Mouse (Mus musculus) myocyte (in vitro differentiated cells): ENCODE measurements around the gene Cpt1c.
A peak's percentile ranks its signal among the peaks of the same experiment; 100 is the strongest.

Experiments used
- MAX ChIP-seq: IDR thresholded peaks from one replicate; pipeline ENCODE4 v1.6.1; 2011; ENCODE audit warnings: low read depth, mild to moderate bottlenecking, control low read depth
- MYOD1 ChIP-seq, 3 experiments: IDR thresholded peaks; one replicate each; pipeline ENCODE4 v1.6.1; 2011; ENCODE audit warnings: control low read depth in 2 of 3, low read depth in 2 of 3, mild to moderate bottlenecking in 2 of 3, moderate library complexity in 1 of 3; ENCODE audit not compliant: insufficient read length in 2 of 3, control insufficient read depth in 1 of 3
- POLR2A ChIP-seq: IDR thresholded peaks from one replicate; pipeline ENCODE4 v1.6.1; 2011; ENCODE audit warnings: low read depth, mild to moderate bottlenecking, control low read depth, moderate library complexity; ENCODE audit not compliant: insufficient read length
- SRF ChIP-seq: IDR thresholded peaks from one replicate; pipeline ENCODE4 v1.6.1; 2011; ENCODE audit warnings: low read depth; ENCODE audit not compliant: control insufficient read depth, insufficient read length
- TCF3 ChIP-seq: IDR thresholded peaks from one replicate; pipeline ENCODE4 v1.6.1; 2011; ENCODE audit warnings: low read depth, control low read depth; ENCODE audit not compliant: insufficient read length

DNA sequence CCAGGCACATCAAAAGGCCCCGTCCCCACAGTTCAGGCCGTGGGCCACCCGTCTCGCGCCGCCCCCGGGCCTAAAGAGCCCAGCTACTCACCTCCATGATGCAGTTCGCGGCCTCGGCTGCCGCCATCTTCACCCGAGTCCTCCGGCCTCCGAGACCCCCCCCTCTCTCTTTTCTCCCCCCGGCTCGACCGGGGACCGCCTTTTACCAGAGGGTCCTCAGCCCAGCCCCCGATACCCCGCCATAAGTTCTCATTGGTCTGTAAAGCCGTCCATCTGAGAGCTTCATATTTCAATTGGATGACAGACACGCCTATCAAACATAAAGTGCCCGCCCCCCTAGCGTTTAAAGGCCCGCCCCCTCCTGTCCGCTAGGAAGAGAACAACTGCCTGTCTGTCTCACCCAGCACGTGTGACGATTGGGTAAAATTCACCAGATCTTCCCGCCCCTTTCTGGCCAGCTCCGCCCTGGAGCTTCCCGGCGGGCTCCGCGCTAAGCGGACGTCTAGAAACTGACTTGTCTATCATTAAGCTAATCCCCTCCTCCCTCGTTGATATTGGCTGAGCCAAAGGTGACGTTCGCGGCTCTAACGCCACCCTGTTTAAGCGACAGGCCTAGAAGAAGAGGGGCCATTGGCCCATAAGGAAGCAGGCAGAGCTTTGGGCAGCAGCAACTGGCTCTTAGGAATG is 11.7 kb upstream of the Cpt1c start, which contains the start of gene Prmt1:
- TF ChIP-seq SRF (no peak), MAX (no peak), POLR2A (peak; percentile 65), MYOD1 (IDR thresholded peaks at IDR 0.05; ENCODE audit: control insufficient read depth in 1 of 3, insufficient read length in 2 of 3, low read depth in 2 of 3) (no peak), TCF3 (no peak)
